Mouse (Mus musculus) kidney, embryonic 16.5 days (tissue): ENCODE results near the gene Stard3. TPM values are rescaled to one million over a fixed set of nuclear protein-coding genes. Genes with fewer than 3 reads are reported as not detected.

ENCODE experiments used
- ATAC-seq: fragments of 200-750 bp; cut with Nextera tagmentation; 2 replicates; pipeline ENCODE4 v1.8.0; 2017; ENCODE audit warnings: moderate TSS enrichment; ENCODE audit not compliant: low FRiP score, low TSS enrichment
- H3K27ac ChIP-seq: fragments of 300-500 bp; sonication (generic); 2 replicates; pipeline ENCODE4 v1.5.1; 2014; ENCODE audit warnings: low read length
- H3K27me3 ChIP-seq: fragments of 300-500 bp; sonication (generic); 2 replicates; pipeline ENCODE4 v1.6.1; 2014; ENCODE audit warnings: low read length, control low read depth, mixed read lengths; ENCODE audit not compliant: insufficient read depth
- H3K36me3 ChIP-seq: fragments of 300-500 bp; sonication (generic); 2 replicates; pipeline ENCODE4 v1.6.1; 2014; ENCODE audit warnings: low read length, control low read depth, mixed read lengths; ENCODE audit not compliant: insufficient read depth
- H3K4me1 ChIP-seq: fragments of 300-500 bp; sonication (generic); 2 replicates; pipeline ENCODE4 v1.6.1; 2014; ENCODE audit warnings: low read length, control low read depth, mixed read lengths; ENCODE audit not compliant: insufficient read depth
- H3K4me2 ChIP-seq: fragments of 300-500 bp; sonication (generic); replicated peaks from 2 replicates; pipeline ENCODE4 v1.6.1; 2014; ENCODE audit warnings: low read depth, low read length
- H3K4me3 ChIP-seq: fragments of 300-500 bp; sonication (generic); 2 replicates; pipeline ENCODE4 v1.5.1; 2014; ENCODE audit warnings: mild to moderate bottlenecking, low read length
- H3K9ac ChIP-seq: fragments of 300-500 bp; sonication (generic); replicated peaks from 2 replicates; pipeline ENCODE4 v1.6.1; 2014; ENCODE audit warnings: low read length
- H3K9me3 ChIP-seq: fragments of 300-500 bp; sonication (generic); 2 replicates; pipeline ENCODE4 v1.6.1; 2016; ENCODE audit warnings: low read length, control low read depth
- WGBS: fragments of 180-500 bp; shearing (Covaris S2); extraction: QIAGEN DNeasy Blood & Tissue Kit; methylation state at CpG from one replicate; pipeline ENCODE4 v1.1.7; 2014; 5-methylcytosine and 5-hydroxymethylcytosine counted together
- polyA plus RNA-seq: library from polyadenylated mRNA; unstranded; fragments of >200 nt; fragmentation: Nextera tagmentation; extraction: Ambion mirVana; gene quantifications from 2 replicates; pipeline ENCODE4 v1.2.1, GENCODE M21; 2015

Gene Stard3
- polyA plus RNA-seq, 1 experiment from 2014 or later: 62.0 TPM

- no peak for ATAC-seq
- WGBS: 26% methylated on average over 9 of the region's 9 CpGs
- Histone ChIP-seq H3K4me1 (peaks cover 46% of the 10 kb centered on the region), H3K4me2 (no peak overlapping the region), H3K27ac (no peak overlapping the region), H3K9me3 (no peaks in the 10 kb centered on the region), H3K9ac (no peak overlapping the region), H3K36me3 (no peaks in the 10 kb centered on the region), H3K4me3 (no peak overlapping the region), H3K27me3 (peaks cover 27% of the 10 kb centered on the region)
These were observed 31.1 kb downstream of the Stard3 start for GRCm38 (mm10) chr11:98389221-98389780.

DNA sequence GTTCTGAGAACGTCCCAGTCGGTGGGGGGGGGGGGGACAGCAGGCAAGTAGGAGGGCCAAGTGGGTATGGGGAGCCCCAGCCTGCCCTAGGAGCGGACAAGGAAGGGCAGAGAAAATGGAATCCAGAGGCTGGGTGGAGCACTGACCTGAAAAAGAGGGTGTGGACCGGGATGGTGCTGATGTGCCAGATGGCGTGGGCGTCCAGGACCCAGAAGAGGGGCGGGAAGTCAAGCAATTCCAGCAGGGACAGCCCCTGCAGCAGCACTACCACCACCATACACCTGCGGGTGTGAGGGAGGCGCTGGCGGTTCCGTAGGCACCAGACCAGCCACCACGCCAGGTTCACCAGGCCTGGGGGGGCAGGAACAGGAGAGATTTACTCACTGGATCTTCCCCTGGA, 32.0 kb downstream of the Stard3 start:
- Histone ChIP-seq H3K27me3 (peaks cover 23% of the 10 kb centered on the region), H3K9me3 (no peaks in the 10 kb centered on the region), H3K4me1 (peaks cover 55% of the 10 kb centered on the region), H3K36me3 (no peaks in the 10 kb centered on the region), H3K4me2 (no peak overlapping the region), H3K4me3 (no peak overlapping the region), H3K27ac (no peak overlapping the region), H3K9ac (no peak overlapping the region)
- 77% methylated on average over 12 of the region's 12 CpGs for WGBS
- ATAC-seq: no peak

- no peak; the same call in 1 of the 2 replicates for ATAC-seq
- H3K27ac ChIP-seq: peak overlapping the region; percentile 72
- H3K4me3 ChIP-seq: no peak overlapping the region
- no peaks in the 10 kb centered on the region for H3K36me3 ChIP-seq
- H3K4me1 ChIP-seq: peaks cover 49% of the 10 kb centered on the region
- H3K9me3 ChIP-seq: no peaks in the 10 kb centered on the region
- H3K9ac ChIP-seq: no peak overlapping the region; the same call in 1 of the 2 replicates
- 23% methylated on average over 7 of the region's 8 CpGs for WGBS
- peaks cover 9% of the 10 kb centered on the region; the same call in 1 of the 2 replicates for H3K27me3 ChIP-seq
- no peak overlapping the region for H3K4me2 ChIP-seq
These were observed 33.9 kb downstream of the Stard3 start for GRCm38 (mm10) chr11:98392034-98392433.

DNA sequence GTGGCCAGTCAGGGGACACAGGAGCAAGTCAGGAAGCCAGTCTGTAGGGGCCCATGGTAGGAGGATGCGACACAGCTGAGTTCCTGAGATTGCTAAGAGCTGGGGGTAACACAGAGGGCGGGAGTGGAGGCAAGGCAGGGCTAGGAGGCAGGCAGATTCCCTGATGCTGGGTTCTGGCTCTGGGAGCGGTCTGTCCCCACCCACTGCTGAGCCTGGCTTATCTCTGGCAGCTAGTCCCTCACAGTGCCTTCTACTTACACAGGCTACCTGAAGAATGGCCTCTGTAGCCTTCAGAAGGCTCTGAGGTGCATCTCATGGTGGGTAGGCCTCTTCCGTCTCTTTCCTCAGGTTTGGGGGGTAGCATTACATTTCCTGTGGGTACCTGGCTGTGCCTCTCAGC, 34.5 kb downstream of the Stard3 start:
- peak overlapping the region; percentile 72 for H3K27ac ChIP-seq
- H3K9ac ChIP-seq: no peak overlapping the region; the same call in 1 of the 2 replicates
- no peaks in the 10 kb centered on the region for H3K9me3 ChIP-seq
- H3K4me3 ChIP-seq: no peak overlapping the region
- no peaks in the 10 kb centered on the region for H3K36me3 ChIP-seq
- H3K27me3 ChIP-seq: peaks cover 3% of the 10 kb centered on the region; the same call in 1 of the 2 replicates
- WGBS: 42% methylated on average over 4 of the region's 4 CpGs
- 0 out of 2 replicates have a peak, but pooled peaks have one; percentile 4 for ATAC-seq
- no peak overlapping the region for H3K4me2 ChIP-seq
- peaks cover 45% of the 10 kb centered on the region for H3K4me1 ChIP-seq

DNA sequence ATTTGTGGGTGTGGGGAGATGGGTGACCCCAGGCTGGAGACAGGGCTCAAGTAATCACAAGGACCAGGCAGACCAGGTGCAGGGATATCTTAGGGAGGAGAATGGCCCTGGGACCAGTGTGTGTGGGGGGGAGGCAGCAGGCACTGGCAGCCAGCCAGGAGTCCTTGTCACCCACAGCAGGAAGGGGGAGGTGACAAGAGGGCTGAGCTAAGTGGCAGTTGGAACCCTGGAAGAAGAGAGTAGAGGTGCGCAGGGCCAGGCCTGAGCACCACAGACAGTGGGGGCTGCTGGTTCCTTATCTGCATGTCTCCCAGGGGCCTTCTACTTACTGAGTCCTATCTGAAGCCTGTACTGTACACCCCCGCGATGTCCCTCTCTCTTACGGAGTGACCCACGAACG, 35.1 kb downstream of the Stard3 start:
- 0 out of 2 replicates have a peak, but pooled peaks have one; percentile 10 for ATAC-seq
- 64% methylated on average over 6 of the region's 6 CpGs for WGBS

GRCm38 (mm10) chr11:98394301-98394700, 36.1 kb downstream of the Stard3 start:
- Histone ChIP-seq H3K27ac (peak overlapping the region; percentile 75; the same call in 1 of the 2 replicates), H3K4me1 (peaks cover 38% of the 10 kb centered on the region), H3K4me3 (no peak overlapping the region), H3K27me3 (no peaks in the 10 kb centered on the region), H3K4me2 (no peak overlapping the region), H3K9ac (0 out of 2 replicates have a peak overlapping the region, but pooled peaks have one; percentile 1), H3K36me3 (no peaks in the 10 kb centered on the region), H3K9me3 (no peaks in the 10 kb centered on the region)
- WGBS: 21% methylated on average over 6 of the region's 6 CpGs
- ATAC-seq: no peak

More for the DNA sequence above, 35.1 kb downstream of the Stard3 start:
- Histone ChIP-seq H3K27me3 (no peaks in the 10 kb centered on the region), H3K27ac (peak overlapping the region; percentile 72), H3K9ac (peak overlapping the region; percentile 1; the same call in 1 of the 2 replicates), H3K36me3 (no peaks in the 10 kb centered on the region), H3K4me2 (no peak overlapping the region), H3K4me3 (no peak overlapping the region), H3K4me1 (peaks cover 45% of the 10 kb centered on the region), H3K9me3 (no peaks in the 10 kb centered on the region)

DNA sequence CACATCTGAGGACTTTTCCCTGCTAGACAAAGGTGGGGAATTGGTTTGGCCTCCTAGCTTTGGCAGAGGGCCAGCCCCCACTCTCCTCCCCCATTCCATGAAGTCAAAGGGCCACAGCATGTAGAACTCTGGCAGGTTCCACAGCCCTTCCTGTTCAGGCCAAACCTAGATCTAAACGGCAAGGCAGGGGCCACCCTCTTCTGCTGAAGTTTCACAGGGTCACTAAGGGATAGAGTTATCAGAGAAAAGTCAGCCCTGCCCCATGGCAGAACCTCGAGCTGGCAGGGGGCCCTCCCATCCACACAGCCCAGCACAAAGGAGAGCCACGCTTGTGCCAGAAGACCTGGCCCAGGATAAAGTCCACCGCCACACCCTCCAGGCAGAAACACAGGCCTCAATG, 36.9 kb downstream of the Stard3 start:
- WGBS: 38% methylated on average over 4 of the region's 4 CpGs
- no peak overlapping the region for H3K4me2 ChIP-seq

GRCm38 (mm10) chr11:98397946-98398345, 39.8 kb downstream of the Stard3 start:
- no peak overlapping the region for H3K4me2 ChIP-seq
- no peak overlapping the region for H3K4me3 ChIP-seq
- no peak overlapping the region for H3K27ac ChIP-seq
- H3K36me3 ChIP-seq: no peaks in the 10 kb centered on the region
- no peaks in the 10 kb centered on the region for H3K9me3 ChIP-seq
- H3K27me3 ChIP-seq: no peaks in the 10 kb centered on the region
- WGBS: 92% methylated on average over 7 of the region's 7 CpGs
- peaks cover 36% of the 10 kb centered on the region for H3K4me1 ChIP-seq
- no peak for ATAC-seq
- H3K9ac ChIP-seq: no peak overlapping the region

More for the DNA sequence above, 36.9 kb downstream of the Stard3 start:
- Histone ChIP-seq H3K4me3 (no peak overlapping the region), H3K4me1 (peaks cover 43% of the 10 kb centered on the region), H3K27me3 (no peaks in the 10 kb centered on the region), H3K36me3 (no peaks in the 10 kb centered on the region), H3K27ac (peak overlapping the region; percentile 75), H3K9me3 (no peaks in the 10 kb centered on the region), H3K9ac (0 out of 2 replicates have a peak overlapping the region, but pooled peaks have one; percentile 40)
- no peak for ATAC-seq

- under 1% methylated on average over 40 of the region's 40 CpGs for WGBS
- H3K4me1 ChIP-seq: peaks cover 13% of the 10 kb centered on the region; the same call in 1 of the 2 replicates
- peak; percentile 85 for ATAC-seq
- peak within 1 kb of the TSS; percentile 82 for H3K4me2 ChIP-seq
- H3K4me3 ChIP-seq: peak within 1 kb of the TSS; percentile 71
- peak within 1 kb of the TSS; percentile 83 for H3K9ac ChIP-seq
- H3K36me3 ChIP-seq: no peaks in the 10 kb centered on the region
- H3K27me3 ChIP-seq: no peaks in the 10 kb centered on the region
- H3K9me3 ChIP-seq: no peaks in the 10 kb centered on the region
- H3K27ac ChIP-seq: peak within 1 kb of the TSS; percentile 99
These were observed 42.1 kb downstream of the Stard3 start, which contains the start of gene Pgap3 for GRCm38 (mm10) chr11:98400161-98400726. Gene Pgap3 (minus strand): TSS chr11:98400490.

DNA sequence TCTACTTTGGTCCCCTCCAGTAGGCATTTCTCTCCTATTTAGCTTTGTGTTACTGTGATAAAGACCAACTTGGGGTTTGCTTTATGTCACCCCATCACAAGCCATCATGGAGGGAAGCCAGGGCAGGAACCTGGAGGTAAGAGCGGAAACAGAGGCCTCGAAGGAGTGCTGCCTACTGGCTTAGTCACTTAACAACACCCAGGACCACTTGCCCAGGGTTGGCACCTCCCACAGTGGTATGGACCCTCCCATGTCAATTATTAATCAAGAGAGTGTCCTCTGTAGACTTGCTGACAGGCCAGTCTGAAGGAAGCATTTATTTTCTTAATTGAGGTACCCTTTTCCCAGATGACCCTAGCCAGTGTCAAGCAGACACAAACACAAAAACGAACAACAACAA, 42.6 kb downstream of the Stard3 start:
- H3K4me3 ChIP-seq: peak overlapping the region; percentile 71
- WGBS: 33% methylated on average over 3 of the region's 3 CpGs
- no peaks in the 10 kb centered on the region for H3K9me3 ChIP-seq
- H3K27ac ChIP-seq: peak overlapping the region; percentile 99
- H3K27me3 ChIP-seq: no peaks in the 10 kb centered on the region
- peak overlapping the region; percentile 83 for H3K9ac ChIP-seq
- H3K4me1 ChIP-seq: peaks cover 13% of the 10 kb centered on the region; the same call in 1 of the 2 replicates
- ATAC-seq: peak; percentile 79; the same call in 1 of the 2 replicates
- peak overlapping the region; percentile 82 for H3K4me2 ChIP-seq
- no peaks in the 10 kb centered on the region for H3K36me3 ChIP-seq
